Mouse (Mus musculus) hindbrain, embryonic 16.5 days (tissue): ENCODE data around the gene Asah2. TPM values are rescaled to one million over a fixed set of nuclear protein-coding genes. Genes with fewer than 3 reads are reported as not detected.

ENCODE experiments used
- polyA plus RNA-seq: library from polyadenylated mRNA; unstranded; fragments of >200 nt; fragmentation: Nextera tagmentation; extraction: Ambion mirVana; gene quantifications from 2 replicates; pipeline ENCODE4 v1.2.1, GENCODE M21; 2015

The Asah2 gene
- polyA plus RNA-seq, 1 experiment from 2014 or later, result 0.99 TPM

Other genes starting within 250 kb of the Asah2 start
- not detected in 2 replicates for gene A1cf, start 239.4 kb downstream of the Asah2 start, polyA plus RNA-seq